Mouse (Mus musculus): ENCODE results near the gene Twf2. TPM values are rescaled to one million over a fixed set of nuclear protein-coding genes. Genes with fewer than 3 reads are reported as not detected.
"Not testable (repeated sequence)": the region's sequence is repeated elsewhere in the genome, so short reads cannot be mapped to it uniquely, and the experiment has no call there.

Gene Twf2
- 10 to 100 TPM; 55.1 to 59.6 TPM for total RNA-seq (2021)

DNA sequence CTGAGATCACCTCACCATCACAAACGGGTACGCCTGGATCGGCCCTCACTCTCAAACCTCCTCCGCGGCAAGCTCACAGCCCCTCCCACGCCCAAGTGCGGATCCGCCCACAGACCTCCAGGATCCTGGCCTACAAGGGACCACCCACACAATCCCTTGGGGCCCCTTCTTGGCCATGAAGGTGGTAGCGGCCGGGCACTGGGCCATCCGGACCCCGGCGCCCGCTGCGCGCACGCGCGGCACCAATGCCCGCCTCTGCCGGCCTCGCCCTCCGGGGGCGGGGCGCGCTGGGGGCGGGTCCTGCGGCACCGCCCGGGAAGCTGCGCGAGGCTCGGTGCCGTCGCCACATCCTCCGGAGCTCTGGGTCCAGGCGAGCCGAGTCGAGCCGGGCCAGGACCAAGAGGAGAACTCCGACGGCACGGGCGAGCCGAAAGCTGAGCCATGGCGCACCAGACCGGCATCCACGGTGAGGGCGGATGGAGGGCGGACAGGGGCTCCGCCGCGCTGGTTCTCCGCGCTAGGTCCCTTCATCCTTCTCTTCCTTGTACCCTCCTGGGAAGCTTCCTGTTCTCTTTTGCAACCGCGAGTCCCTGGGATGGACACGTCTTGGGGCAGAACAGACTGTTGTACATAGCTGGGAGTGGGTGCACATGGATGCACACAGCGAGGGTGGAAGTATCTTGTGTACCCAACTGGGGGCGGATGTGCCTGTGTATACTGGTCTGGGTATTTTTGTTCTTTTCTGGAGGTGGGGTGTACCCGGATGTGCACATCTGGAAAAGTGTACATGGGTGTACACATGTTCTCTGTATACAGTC, at the start of gene Twf2:
TSS of gene Twf2 (plus strand) at position 290 of the 818 bp plus-strand sequence.
- intact Hi-C loops (cut with DNase I): loop anchor here (2.0 kb wide), 1 partner anchor 32 kb away; the partner anchor contains the start of gene Wdr82
- DNase-seq (ENCODE audit: low spot score in 2 of 2): peak; percentile 89 to 92

DNA sequence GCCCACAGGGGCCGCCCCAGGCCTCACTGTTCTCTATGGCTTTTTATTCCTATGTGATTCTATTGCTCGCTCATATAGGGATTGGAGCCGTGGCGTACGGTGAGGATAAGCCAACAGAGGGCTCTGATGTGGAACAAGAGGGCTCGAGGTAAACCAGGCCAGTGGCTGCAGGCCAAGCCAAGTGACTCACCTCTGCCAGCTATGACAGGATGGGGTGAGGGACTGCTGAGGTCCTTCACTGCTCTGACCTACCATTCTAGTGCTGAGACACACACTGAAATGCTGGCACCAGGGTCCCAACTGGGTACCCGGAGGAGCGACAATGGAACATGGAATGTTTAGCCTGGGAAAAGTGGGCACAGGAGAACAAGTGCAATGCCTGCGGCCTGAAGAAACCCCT, 48.8 kb upstream of the Twf2 start:
- intact Hi-C loops (cut with DNase I): no loop called here
- no peak for DNase-seq (ENCODE audit: low spot score in 2 of 2)

DNA sequence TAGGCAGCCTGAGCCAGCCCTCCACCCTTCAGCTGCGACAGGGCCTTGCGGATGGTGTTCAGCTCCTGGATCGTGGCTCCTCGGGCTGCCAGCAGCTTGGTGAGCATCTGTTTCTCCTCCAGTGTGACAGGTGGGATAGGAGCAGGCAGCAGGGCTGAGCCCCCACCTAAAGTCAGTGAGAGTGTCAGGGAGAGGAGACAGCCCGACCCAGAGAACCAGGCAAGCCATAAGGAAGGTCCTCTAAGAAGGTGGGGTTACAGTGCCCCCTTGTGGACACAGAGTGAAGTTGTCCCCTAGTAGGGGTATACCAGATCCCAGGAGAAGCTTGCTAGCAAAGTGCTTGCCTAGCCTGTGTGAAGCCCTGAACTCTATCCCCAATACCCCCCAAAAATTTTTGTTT, 46.5 kb upstream of the Twf2 start:
- intact Hi-C loops (cut with DNase I): no loop called here
- peak; percentile 56 to 60 for DNase-seq (ENCODE audit: low spot score in 2 of 2)

DNA sequence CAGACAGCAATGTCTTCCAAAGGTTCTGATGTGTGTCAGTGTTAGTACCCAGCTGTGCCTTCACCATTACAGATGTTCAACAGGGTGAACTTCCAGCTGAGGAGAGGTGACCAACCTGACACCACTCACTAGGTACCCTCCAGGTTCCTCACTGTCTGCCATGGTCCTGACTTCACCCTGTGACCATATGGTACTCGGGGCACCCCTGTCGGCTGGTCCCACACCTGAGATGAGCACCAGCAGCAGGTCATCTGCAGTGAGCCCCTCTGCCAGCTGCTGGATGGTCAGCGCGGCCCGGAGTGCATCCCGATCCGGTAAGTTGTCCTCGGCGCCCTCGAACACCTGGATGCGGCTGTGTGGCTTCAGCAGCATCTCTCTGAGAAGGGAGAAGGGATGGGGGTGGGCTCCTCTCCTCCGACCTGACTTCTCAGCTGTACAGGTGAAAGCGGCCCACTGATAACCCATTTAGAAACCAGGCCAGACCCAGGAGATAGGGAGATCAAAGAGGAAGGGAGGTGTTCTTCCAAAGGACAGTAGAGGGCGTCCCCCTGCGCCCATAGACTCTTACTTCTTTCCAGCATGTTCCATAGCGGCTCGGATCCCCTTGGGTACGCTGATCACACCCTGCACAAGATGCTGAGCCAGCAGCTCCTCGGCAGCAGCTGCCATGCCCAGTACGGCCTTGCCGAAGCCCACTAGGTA, 45.8 kb upstream of the Twf2 start:
- no peak for DNase-seq (ENCODE audit: low spot score in 2 of 2)
- intact Hi-C loops (cut with DNase I): no loop called here

DNA sequence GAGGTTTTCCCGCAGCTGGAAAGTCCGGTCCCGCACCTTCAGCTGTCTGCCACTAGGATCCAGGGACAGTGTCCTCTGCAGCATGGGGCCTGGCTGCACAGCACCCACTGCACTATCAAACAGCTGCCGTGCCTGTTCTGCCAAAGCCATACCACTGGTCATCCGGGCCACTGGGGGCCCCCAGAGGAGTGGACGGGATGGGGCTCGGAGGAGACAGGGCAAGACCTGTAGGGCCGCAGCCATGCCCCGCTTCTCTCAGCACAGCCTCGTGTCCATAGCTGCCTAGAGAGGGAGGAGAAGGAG, 45.3 kb upstream of the Twf2 start:
- intact Hi-C loops (cut with DNase I): no loop called here
- no peak for DNase-seq (ENCODE audit: low spot score in 2 of 2)

DNA sequence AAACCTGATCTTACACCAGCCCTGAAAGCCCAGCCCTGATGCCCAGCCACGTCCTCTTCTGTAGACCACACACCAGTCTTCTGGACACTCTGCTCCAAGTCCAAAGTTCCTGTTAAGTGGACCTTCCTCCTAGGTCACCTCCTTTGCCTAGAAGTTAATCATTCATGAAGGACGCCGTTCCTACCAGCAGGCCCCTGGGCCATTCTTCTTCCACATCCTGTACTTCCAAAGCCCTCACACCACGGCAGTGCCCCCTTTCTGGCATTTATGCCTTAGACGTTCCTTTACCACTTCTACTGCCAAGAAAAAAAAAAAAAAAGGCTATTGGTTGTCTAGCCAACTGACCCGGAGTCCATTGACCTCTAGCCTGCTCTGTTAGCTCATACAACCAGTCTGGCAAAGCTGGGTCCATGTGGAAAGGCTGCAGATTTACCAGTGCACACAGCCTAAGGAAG, 44.8 kb upstream of the Twf2 start, which contains the start of gene Glyctk:
TSS of gene Glyctk (minus strand) at position 102 of the 455 bp plus-strand sequence.
- intact Hi-C loops (cut with DNase I): no loop called here
- DNase-seq (ENCODE audit: low spot score in 2 of 2): no peak

DNA sequence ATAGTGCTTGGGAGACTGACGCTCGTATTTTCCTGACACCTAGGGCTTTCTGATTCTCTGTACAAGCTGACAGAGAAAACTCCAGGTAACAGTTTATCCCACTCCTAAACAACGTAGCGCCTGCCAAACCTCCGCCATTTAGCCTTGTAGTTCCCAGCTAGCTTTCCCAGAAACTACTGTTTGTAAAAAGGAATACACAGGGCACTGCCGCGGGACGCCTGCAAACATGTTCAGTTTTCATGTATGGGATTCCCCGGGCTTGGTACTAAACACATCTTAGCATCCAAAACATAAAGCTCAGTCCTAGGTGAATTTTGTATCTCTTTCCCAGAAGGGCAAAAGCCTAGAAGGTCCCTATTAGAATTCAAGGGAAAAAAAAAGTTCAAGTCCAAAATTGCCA, 43.7 kb upstream of the Twf2 start:
- DNase-seq (ENCODE audit: low spot score in 2 of 2): no peak
- intact Hi-C loops (cut with DNase I): no loop called here

DNA sequence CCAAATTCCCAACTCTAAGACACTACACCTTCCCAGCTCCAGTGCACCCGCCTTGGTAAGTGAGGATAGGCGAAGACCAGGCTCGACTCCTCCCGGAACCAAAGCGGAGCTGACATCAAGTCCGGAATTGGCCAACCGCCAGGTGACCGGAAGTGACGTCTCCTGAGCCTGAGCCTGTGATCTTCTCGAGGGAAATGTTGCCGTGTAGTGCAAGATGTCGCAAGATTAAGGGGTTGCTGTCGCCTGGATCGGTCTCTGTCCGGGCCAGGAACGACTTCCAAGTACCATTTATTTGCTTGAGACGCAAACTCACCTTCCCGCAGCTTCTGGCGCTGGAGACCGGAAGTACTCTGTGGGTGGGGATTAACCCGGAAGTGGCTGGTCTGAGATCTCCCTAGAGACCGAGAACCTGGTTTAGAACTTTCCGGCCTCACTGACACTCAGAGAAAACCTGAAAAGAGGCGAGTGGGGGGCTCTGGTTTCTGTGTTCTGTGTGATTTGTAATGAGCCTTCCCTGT, 43.1 kb upstream of the Twf2 start:
- peak; percentile 94 to 95 for DNase-seq (ENCODE audit: low spot score in 2 of 2)
- intact Hi-C loops (cut with DNase I): no loop called here

DNA sequence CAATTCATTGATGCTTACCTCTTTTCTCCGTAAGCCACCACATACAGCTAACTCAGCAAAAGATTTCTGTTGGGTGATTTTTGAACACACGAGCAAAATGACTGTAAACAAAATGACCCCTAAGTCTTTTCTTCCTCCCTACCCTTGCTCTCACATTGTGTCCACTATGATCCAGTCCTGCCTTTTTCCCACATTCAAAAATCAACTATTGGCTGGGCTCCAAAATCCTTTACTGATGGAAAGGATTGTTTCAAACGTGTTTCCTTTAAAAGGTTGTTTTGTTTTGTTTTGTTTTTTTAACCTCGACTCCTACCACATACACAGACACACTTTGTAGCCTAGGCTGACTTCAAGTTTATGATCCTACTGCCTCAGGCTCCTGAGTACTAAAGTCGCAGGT, 42.5 kb upstream of the Twf2 start:
- intact Hi-C loops (cut with DNase I): no loop called here
- DNase-seq (ENCODE audit: low spot score in 2 of 2): no peak

DNA sequence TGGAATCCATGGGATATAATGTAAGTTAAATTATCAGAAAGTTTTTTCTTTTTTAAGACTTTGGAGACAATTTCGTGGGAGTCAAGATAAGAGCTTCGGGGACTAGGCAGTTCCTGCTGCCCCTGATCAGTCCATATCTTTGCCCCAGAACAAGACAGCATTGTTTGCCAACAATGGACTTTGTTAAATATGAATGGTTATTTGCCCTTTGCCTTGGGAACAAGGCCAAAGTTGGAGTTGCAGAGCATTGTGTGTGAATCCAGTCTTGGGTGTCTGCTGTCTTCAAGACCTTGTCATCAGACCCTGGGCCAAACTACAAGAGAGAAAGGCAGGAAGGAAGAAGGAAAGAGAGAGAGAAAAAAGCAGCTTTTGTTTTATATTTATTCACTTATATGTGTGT, 36.2 kb upstream of the Twf2 start:
- intact Hi-C loops (cut with DNase I): no loop called here
- no peak for DNase-seq (ENCODE audit: low spot score in 2 of 2)

DNA sequence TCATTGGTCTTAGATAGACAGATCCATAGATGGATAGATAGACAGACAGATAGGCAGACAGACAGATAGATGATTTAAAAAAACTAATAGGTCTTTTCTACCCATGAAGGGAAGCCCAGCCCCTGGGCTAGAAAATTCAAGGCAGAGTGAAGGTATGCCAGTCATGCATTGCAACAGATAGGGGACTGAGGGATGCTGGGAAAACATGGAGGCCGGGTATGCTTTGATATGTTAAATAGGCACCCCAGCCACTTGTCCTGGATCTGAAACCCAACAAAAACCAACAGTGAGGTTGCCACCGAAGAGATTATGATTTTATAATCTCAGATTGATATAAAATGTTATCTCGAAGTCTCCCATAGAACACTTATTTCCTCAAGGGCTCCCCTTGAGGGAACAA, 35.7 kb upstream of the Twf2 start:
- no peak for DNase-seq (ENCODE audit: low spot score in 2 of 2)
- intact Hi-C loops (cut with DNase I): no loop called here

DNA sequence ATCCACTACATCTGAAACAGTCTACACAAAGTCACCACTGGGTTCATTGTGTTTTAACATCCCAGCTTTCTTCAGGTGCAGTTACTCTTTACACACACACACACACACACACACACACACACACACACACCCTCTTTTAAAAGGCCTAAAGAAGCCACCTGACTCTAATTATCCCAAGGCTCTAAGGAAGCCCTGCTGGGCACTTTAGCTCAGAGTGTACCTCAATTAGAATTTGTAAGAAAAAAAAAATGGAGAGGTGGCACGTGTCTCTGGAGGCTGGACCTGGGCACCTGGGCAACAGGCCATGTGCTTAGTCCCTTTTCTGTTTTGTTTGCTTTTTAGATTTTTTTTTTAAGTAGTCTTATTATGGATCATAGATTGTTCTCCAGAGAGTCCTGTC, 35.2 kb upstream of the Twf2 start:
- DNase-seq (ENCODE audit: low spot score in 2 of 2): no peak
- intact Hi-C loops (cut with DNase I): no loop called here

DNA sequence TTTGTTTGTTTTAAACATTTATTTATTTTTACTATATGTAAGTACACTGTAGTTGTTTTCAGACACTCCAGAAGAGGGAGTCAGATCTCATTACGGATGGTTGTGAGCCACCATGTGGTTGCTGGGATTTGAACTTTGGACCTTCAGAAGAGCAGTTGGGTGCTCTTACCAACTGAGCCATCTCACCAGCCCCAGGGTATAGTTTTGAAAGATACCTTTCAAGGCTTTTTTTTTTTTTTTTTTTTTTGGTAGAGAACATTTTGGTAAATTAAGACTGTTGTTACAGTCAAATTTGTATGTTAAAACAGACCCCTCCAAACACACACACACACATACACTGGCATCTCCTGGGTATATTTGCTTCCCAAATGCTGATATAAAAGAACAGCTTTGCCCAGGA, 33.9 kb upstream of the Twf2 start:
- DNase-seq (ENCODE audit: low spot score in 2 of 2); intact Hi-C loops (cut with DNase I): not testable (repeated sequence)

DNA sequence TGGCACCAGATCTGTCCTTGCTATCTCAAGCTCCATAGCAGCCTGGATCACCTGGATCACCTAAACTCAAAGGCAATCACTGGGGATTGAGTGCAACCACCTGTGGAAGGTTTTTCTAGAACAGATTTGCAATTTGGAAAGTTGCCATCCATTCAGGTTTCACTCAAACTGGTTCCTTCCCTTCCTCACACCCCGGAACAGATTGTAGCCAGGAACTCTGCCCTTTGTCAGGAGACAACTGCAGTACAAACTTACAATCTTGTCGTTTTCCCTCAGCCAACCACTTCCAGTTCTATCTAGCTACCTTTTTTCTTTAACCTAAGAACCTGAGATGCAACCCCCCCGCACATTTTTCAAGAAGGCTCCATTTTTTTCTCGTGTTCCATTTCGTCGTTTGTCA, 33.0 kb upstream of the Twf2 start:
- DNase-seq (ENCODE audit: low spot score in 2 of 2): no peak
- intact Hi-C loops (cut with DNase I): loop anchor here (2.0 kb wide), 1 partner anchor 33 kb away; the partner anchor contains the start of gene Twf2

DNA sequence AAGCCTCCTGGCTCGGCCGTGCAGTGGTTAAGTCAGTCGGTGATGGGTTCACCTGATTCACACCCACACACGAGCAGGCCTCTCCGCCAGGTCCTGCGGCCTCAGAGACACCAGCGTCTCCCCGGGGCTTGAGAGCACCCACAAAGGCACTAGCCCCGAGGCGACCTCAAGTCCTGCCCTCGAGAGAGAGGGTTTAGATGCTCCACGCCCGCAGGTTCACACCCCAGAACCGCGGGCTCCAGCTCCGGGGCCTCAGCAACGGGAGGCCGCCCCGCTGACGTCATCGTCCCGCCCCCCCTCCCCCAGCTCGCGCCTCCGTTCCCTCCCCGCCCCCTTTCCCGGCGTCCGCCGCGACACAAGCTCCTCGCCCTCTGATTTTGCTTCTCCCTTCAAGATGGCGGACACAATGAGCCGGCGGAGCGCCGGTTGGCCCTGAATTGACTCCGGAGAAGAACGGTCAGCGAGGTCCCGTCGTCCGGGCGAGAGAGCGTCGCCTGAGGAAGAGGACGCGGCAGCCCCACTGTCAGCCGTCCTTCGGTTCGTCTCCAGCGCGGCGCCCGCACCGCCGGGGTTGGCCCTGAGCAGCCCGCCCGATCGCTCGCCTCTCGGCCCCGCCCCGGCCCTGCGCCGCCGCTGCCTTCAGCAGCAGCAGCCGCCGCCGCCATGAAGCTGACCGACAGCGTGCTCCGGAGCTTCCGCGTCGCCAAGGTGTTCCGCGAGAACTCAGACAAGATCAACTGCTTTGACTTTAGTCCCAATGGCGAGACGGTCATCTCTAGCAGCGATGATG, 32.2 kb upstream of the Twf2 start, which contains the start of gene Wdr82:
TSS of gene Wdr82 (plus strand) at position 373 of the 790 bp plus-strand sequence.
- intact Hi-C loops (cut with DNase I): loop anchor here (2.0 kb wide), 1 partner anchor 32 kb away; the partner anchor contains the start of gene Twf2

DNA sequence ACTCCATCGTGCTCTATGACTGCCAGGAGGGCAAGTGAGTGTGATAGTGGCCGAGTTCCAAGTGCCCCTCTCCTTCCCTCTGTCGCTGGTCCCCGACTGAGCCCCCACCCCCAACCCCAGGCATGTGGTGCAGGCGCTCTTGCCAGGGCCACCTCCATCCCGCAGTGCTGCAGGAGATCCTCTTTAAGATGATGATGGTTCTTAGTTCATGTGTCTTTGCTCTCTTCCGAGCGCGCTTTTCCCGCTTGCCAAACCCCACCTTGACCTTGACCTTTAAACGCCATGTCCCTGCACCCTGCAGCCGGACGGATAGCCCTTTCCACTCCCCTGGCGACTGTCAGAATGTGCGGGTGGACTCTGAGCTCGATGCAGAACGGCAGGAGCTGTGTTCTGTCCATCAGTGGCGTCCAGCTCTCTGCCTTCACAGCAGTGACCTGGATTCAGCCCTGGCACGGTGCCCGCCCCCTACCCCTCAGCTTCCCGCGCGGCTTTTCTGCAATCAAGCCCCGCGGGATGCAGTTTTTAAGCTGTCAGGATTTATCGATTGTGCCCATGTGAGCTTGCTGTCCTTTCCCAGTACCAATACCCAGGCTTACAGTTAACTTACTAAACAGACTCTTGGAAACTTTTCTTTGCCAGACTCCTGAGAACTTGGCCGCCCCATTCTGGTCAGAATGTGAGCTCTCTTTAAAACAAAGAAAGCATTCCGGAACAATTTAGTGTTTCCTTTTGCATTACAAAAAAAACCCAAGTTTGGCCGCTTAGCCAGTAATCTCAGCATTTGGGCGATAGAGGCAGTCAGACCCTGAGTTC, 31.4 kb upstream of the Twf2 start:
- DNase-seq (ENCODE audit: low spot score in 2 of 2): peak; percentile 52 to 62
- intact Hi-C loops (cut with DNase I): loop anchor here (2.0 kb wide), 1 partner anchor 31 kb away; the partner anchor contains the start of gene Twf2

More for the DNA sequence above, 32.2 kb upstream of the Twf2 start, which contains the start of gene Wdr82:
- DNase-seq (ENCODE audit: low spot score in 2 of 2): peak; percentile 88 to 91

DNA sequence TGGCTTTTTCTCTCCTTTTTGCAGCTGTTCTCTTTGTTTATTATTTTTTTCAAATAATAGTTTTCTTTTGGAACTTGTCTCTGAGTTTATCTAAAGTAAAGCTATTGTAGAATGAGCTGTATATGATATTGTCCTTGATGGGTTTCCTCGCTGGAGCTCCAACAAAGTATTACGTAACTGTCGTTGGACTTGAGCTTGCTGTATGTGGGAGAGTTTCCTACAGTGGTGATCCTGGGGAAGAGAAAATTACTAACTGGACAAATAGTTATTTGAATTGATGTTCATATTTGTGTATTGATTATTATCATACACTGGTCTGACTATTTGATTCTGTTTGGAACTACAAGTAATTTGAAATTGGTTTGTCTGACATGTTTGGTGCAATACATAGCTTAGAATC, 30.4 kb upstream of the Twf2 start:
- no peak for DNase-seq (ENCODE audit: low spot score in 2 of 2)
- intact Hi-C loops (cut with DNase I): no loop called here

DNA sequence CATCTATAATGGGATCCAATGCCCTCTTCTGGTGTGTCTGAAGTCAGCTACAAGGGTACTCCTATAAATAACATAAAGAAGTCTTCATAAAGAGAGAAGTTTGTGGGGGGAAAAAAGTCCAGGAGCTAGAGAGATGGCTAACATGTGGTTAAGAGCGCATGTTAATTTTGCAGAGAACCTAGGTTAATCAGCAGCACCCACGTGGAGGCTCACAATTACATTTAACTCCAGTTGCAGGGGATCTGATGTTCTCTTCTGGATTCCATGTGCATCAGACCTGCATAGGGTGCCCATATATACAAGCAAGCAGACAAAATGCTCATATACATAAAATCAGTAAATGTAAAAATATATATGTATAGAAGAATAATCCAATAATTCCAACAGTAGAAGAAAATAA, 29.5 kb upstream of the Twf2 start:
- no peak for DNase-seq (ENCODE audit: low spot score in 2 of 2)
- intact Hi-C loops (cut with DNase I): no loop called here

All from left cerebral cortex, postnatal 25 days (tissue).